Mouse (Mus musculus) adipocyte (in vitro differentiated cells): Measurements from ENCODE around the gene Grhpr.
"Not testable (repeated sequence)": the region's sequence is repeated elsewhere in the genome, so short reads cannot be mapped to it uniquely, and the experiment has no call there.

ENCODE experiments used
- DNase-seq: peaks from one replicate; pipeline ENCODE4 v3.0.0-alpha.2; 2016; ENCODE audit warnings: low spot score

The Grhpr gene

DNA sequence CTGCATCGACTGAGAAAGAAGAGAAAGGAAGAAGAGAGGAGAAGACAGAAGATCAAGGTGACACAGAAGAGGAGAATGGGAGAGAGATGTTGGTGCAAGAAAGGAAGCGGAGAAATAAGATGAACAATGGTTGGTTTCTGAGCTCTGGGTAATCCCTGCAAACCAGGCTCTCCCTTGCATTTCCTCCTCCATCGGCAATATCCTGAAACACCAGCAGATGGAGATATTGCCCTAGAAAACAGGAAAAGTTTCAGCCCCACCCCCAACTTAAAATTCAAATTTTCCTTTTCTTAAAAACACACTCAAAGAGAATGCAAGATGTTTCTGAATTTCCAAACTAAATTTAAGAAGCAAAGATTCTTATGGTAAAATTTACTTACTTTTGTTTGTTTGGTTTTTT lies 34.4 kb downstream of the Grhpr start:
- DNase-seq, result peak; percentile 78

DNA sequence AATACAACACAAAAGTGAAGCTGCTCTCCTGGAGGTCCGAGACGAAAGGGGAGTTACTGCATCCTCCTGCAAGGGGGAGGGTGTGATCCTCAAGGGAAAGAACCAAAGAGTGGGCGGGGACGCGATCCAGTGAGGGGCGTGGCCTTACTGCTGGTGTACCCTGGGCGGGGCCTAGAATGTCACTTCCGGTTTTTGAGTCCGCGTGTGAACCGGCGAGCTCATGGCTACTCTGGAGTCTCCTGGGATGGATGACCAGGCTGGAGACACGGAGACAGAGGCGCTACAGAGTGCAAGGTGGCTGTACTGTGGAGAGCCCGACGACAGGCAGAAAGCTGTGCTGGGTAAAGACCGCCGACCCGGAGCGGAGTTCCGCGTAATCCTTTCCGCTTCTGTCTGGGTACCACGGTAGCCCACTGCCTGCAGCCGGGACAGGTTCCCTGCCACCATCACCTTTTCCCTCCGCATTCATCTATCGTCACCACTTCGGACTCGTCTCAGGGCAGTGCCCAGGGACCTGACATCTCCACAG lies 37.3 kb downstream of the Grhpr start, which contains the start of gene Polr1e:
Gene Polr1e (plus strand): TSS at position 132 of the 529 bp plus-strand sequence.
- peak; percentile 95 for DNase-seq

DNA sequence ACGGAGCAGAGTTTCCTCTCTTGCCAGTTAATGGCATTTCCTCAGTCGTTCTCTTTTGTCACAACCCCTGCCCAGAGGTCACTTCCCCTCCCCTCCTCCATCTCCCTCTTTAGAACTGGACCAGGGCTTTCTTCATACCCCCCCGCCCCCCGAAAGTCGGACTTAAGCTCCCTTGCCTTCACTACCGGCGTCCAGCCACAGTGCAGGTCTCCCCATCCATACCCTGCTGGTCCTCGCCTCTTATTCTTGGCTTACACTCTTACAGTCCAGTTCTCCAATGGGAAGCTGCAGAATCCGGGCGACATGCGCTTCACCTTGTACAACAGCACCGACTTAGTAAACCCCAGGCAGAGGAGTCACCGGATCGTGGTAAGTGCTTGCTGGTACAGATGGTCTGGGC lies 37.8 kb downstream of the Grhpr start:
- no peak for DNase-seq

DNA sequence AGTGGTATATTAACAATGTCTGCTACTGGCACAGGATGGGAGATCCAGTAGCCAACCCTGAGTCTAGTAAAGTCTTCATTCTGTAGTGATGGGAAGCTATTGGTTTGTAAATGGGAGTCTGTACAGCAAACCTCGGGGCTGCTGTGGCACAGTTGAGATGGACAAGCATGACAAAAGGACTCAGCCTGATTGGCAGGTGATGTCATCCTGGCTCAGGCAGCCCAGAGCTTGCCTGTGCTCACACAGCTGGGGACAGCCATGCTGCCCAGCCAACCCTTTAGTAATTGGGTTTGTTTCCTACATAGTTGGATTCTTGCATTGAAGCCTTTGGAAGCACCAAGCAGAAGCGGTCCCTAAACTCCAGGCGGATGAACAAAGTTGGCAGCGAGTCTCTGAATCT lies 45.3 kb downstream of the Grhpr start:
- DNase-seq, result no peak

DNA sequence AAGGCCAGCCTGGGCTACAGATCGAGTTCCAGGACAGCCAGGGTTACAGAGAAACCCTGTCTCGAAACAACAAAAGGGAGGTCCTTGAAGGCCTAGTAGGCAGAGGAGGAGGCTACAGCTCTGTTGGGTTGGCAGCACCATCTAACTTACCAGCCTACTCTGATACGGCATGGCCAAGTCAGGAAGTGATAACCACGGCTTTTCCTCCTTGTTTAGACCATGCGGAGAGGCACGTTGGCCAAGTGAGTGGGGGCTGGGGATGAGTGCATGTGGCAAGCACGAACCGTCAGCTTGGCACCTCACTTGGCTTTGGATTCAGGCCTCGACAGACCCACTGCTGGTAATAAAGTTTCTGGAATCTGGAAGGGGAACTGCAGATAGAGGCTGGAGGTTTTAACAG lies 51.4 kb downstream of the Grhpr start:
- DNase-seq, result no peak

DNA sequence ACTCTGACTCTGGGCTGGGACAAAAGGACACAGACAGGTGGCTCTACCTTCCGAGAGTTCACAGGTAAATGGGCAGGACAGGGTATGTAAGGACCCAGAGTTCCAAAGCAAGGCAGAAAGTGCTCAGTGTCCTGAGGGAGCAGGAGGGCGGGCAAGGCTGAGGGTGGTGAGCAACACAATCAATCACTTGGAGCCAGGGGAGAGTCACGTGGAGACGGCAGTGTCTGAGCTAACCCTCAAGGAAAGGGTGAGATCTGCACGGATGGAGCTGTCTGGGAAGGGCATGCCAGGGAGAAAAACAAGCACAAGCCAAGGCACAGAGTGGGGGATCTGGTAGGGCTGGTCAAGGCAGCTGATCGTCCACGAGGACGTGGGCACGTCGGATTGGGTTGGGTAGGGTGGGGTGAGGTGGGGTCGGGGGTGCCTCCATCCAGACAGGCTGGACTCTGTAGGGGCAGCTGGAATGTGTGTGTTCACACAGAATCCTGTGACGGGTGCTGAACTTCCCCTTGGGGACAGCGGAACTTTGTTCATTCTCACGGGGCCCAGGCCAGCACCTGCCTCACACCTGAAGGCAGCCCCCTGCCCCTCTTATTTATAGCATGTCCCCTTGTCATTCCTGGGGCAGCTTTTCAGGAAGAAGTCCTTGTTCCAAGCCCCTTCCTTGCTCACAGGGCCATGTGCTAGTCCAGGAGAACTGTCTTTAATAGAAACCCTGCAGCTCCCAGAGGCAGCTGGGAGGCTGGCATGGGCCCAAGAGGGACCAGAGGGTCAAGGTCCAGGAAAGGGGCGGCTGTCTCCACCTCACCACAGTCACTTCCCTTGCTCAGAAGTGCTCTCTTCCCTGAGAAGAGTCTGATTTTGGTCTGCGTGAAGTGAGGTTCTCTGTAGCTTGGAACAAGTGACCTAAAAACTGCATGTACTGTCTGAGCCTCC lies 53.8 kb downstream of the Grhpr start:
- DNase-seq, result no peak

DNA sequence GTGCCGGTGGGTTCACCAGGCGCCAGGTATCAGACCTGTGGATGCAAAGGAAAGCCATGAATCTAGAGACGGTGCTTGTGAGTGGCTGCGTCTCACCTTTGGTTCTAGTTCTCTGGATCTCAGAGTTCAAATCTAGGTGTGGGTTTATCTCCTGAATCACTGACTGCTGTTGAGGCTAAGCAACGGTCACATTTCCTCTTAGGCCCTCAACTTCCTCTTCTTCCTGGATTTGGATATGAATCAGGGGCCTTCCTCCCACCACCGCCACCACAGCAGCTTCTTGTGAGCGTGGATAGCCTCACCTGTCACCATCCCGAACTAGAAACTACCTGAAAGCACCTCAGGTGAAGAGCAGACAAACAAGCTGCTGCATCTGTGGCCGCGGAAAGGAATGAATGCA lies 54.9 kb downstream of the Grhpr start:
- no peak for DNase-seq

DNA sequence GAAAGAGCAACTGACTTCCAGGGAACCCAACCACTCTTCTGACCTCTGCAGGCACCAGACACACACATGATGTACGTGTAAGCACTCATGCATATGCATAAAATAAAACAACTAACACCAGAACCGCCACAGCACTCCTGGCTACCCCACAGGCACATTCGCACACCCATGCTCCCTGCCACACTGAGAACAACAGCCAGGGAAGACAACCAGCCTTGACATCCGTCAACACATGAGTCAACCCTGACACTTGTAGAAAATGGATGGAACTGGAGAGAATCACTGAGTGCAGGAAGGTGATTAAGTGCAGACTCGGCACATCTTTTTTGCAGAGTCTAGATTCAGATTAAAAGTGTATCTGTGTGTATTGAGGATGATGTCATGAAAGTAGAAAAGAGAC lies 55.4 kb downstream of the Grhpr start:
- DNase-seq, result no peak

DNA sequence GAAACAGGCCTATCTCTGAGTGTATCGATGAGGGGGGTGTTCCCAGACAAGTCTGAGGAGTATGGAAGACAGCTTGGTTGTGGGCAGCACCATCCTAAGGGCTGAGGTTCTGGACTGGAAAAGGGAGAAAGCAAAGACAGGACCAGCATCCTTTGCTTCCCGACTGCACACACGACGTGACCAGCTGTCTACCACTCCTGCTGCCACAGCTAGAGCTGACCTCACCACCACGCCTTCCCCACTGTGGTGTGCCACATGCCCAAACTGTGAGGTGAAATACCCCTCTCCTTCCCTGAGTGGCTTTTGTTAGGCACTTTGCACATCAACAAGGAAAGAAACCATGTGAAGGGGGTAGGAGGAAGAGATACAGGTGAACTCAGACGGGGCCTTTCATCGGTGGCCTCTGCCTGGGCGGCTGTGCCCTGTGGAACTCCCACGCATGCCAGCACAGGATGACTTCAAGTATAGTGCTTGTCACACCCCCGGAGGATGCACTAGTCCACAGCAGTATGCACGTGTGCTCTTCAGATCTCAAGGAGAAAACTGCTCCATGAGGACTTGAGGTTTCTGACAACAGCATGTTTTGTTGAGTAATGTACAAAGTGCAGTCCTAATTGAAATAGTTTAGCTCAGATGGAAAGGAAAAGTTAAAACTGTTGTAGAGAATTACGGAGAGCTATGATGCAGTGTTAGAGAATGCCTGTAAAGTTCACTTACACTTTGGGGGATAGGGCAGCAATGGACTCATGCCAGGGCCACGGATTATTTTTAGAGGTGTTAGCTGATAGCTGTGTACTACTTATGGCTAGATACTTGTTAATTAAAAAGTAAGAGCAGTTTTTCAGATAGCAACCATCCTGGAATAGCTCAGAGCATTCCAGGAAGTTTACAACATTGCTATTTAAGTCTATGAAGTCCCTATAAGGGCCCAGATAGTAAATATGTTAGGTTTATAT lies 56.5 kb downstream of the Grhpr start:
- no peak for DNase-seq

DNA sequence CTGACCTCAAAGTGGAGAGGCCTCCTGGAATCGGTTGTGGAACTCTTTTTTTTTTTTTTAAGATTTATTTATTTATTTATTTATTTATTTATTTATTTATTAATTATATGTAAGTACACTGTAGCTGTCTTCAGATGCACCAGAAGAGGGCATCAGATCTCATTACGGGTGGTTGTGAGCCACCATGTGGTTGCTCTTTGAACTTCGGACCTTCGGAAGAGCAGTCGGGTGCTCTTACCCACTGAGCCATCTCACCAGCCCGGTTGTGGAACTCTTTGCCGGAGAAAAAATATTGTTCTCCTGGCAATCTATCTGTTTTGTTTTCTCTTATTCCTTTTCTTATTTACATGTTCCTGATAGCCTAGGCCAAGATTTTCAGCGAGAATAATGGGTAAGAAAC lies 57.7 kb downstream of the Grhpr start:
- DNase-seq, result peak; percentile 26

DNA sequence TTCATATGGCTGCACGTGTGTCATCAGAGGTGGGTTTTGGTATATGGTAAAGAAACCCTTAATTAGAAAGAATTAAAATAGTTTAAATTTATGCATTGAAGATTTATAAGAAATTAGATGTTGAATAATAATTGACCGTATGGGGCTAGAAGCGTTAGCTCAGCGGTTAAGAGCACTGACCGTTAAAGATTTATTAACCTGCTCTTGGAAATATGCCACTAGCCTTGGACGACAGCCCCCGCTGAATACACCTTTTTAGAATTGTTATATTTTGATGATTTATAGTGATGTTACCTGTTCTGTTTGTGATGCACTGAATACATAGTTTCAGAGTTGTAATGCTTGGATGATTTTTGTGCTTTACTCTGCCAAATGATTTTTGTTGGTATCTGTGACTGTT lies 58.4 kb downstream of the Grhpr start:
- DNase-seq, result not testable (repeated sequence)
